In genomic region chr3:66025454-66025853, GRCm38 (mm10) we compare ENCODE assay signal across 33 mouse cellular contexts.
"Had no signal": no experiment of that assay in that cellular context is flagged by ENCODE, and none has a peak within 500 bp of the region (broad histone marks: within the 10 kb centered on the region; RNA-seq: fewer than 3 reads in every experiment).

No protein-coding gene starts in this region.

- H3K27me3 ChIP-seq: limb, embryonic 12.5 days; limb, embryonic 13.5 days; limb, embryonic 15.5 days; liver, embryonic 12.5 days; liver, embryonic 13.5 days; liver, embryonic 15.5 days; lung, embryonic 15.5 days; megakaryocyte, embryonic 14.5 days; midbrain, embryonic 12.5 days; midbrain, embryonic 13.5 days; midbrain, embryonic 15.5 days; neural tube, embryonic 12.5 days; neural tube, embryonic 13.5 days had no signal

- H3K27ac ChIP-seq: limb, embryonic 10.5 days; limb, embryonic 12.5 days; limb, embryonic 13.5 days; limb, embryonic 15.5 days; liver, embryonic 12.5 days; liver, embryonic 13.5 days; liver, embryonic 14.5 days; liver, embryonic 15.5 days; lung, embryonic 15.5 days; macrophage; midbrain, embryonic 10.5 days; midbrain, embryonic 12.5 days; midbrain, embryonic 13.5 days; midbrain, embryonic 15.5 days; neural tube, embryonic 12.5 days; neural tube, embryonic 13.5 days had no signal

- H3K4me1 ChIP-seq: limb, embryonic 12.5 days; limb, embryonic 15.5 days; liver, embryonic 12.5 days; liver, embryonic 13.5 days; liver, embryonic 15.5 days; lung, embryonic 15.5 days; megakaryocyte, embryonic 14.5 days; midbrain, embryonic 10.5 days; midbrain, embryonic 12.5 days; midbrain, embryonic 13.5 days; midbrain, embryonic 15.5 days; neural tube, embryonic 12.5 days; neural tube, embryonic 13.5 days had no signal

- H3K36me3 ChIP-seq: limb, embryonic 10.5 days; limb, embryonic 12.5 days; limb, embryonic 13.5 days; limb, embryonic 15.5 days; liver, embryonic 12.5 days; liver, embryonic 13.5 days; liver, embryonic 15.5 days; lung, embryonic 15.5 days; midbrain, embryonic 10.5 days; midbrain, embryonic 12.5 days; midbrain, embryonic 13.5 days; midbrain, embryonic 15.5 days; neural tube, embryonic 12.5 days; neural tube, embryonic 13.5 days had no signal

- ATAC-seq: liver, embryonic 12.5 days; liver, postnatal 0 days; lung, postnatal 0 days; midbrain, embryonic 13.5 days; midbrain, embryonic 15.5 days; midbrain, embryonic 16.5 days had no signal

- DNase-seq: left cerebral cortex, postnatal 4 days; liver; liver, embryonic 13.5 days; liver, postnatal 0 days; lung, adult 18-20 months; lung, adult 2 months; lung, embryonic 14.5 days; lung, postnatal 10 days; lung, postnatal 14 days; lung, postnatal 36 days; lung, postnatal 4 days; midbrain, embryonic 14.5 days had no signal

- H3K9ac ChIP-seq: limb, embryonic 12.5 days; limb, embryonic 13.5 days; limb, embryonic 15.5 days; liver, embryonic 12.5 days; liver, embryonic 13.5 days; liver, embryonic 14.5 days; liver, embryonic 15.5 days; liver, postnatal 0 days; lung, embryonic 14.5 days; lung, embryonic 15.5 days; midbrain, embryonic 12.5 days; midbrain, embryonic 13.5 days; midbrain, embryonic 15.5 days; neural tube, embryonic 12.5 days; neural tube, embryonic 13.5 days had no signal

- H3K4me2 ChIP-seq: limb, embryonic 12.5 days; limb, embryonic 13.5 days; limb, embryonic 15.5 days; liver, embryonic 11.5 days; liver, embryonic 12.5 days; liver, embryonic 13.5 days; liver, embryonic 15.5 days; lung, embryonic 14.5 days; lung, embryonic 15.5 days; midbrain, embryonic 11.5 days; midbrain, embryonic 12.5 days; midbrain, embryonic 13.5 days; midbrain, embryonic 15.5 days; neural tube, embryonic 12.5 days; neural tube, embryonic 13.5 days had no signal

- H3K9me3 ChIP-seq: limb, embryonic 10.5 days; limb, embryonic 12.5 days; limb, embryonic 13.5 days; limb, embryonic 15.5 days; liver, embryonic 12.5 days; liver, embryonic 13.5 days; liver, embryonic 15.5 days; lung, embryonic 15.5 days; midbrain, embryonic 10.5 days; midbrain, embryonic 12.5 days; midbrain, embryonic 13.5 days; midbrain, embryonic 15.5 days; neural tube, embryonic 12.5 days; neural tube, embryonic 13.5 days had no signal

- H3K4me3 ChIP-seq: limb, embryonic 10.5 days; limb, embryonic 12.5 days; limb, embryonic 13.5 days; limb, embryonic 15.5 days; liver, embryonic 12.5 days; liver, embryonic 13.5 days; liver, embryonic 15.5 days; lung, embryonic 15.5 days; megakaryocyte, embryonic 14.5 days; midbrain, embryonic 10.5 days; midbrain, embryonic 12.5 days; midbrain, embryonic 13.5 days; midbrain, embryonic 15.5 days; myocyte; neural tube, embryonic 12.5 days; neural tube, embryonic 13.5 days had no signal
